Mouse (Mus musculus) neural tube, embryonic 14.5 days (tissue): ENCODE measurements at regions not wholly inside any gene's neighbourhood (a gene's known extent, or its start where the extent isn't known, plus 50 kb on each side); places are given as distances from the start of the nearest gene placed in this dataset.

Source experiments
- ATAC-seq: fragments of 200-750 bp; cut with Nextera tagmentation; 2 replicates; pipeline ENCODE4 v1.8.0; 2017; ENCODE audit warnings: low read depth, mild to moderate bottlenecking, moderate TSS enrichment, moderate library complexity
- H3K27ac ChIP-seq: fragments of 300-500 bp; sonication (generic); 2 replicates; pipeline ENCODE4 v1.5.1; 2014; ENCODE audit warnings: low read depth, mild to moderate bottlenecking, control low read depth, low read length, moderate library complexity, mixed read lengths
- H3K27me3 ChIP-seq: fragments of 300-500 bp; sonication (generic); 2 replicates; pipeline ENCODE4 v1.6.1; 2014; ENCODE audit warnings: low read length; ENCODE audit not compliant: control insufficient read depth, insufficient read depth
- H3K36me3 ChIP-seq: fragments of 300-500 bp; sonication (generic); 2 replicates; pipeline ENCODE4 v1.6.1; 2014; ENCODE audit warnings: low read length, mixed read lengths; ENCODE audit not compliant: control insufficient read depth, insufficient read depth
- H3K4me1 ChIP-seq: fragments of 300-500 bp; sonication (generic); 2 replicates; pipeline ENCODE4 v1.6.1; 2014; ENCODE audit warnings: low read length; ENCODE audit not compliant: control insufficient read depth, insufficient read depth
- H3K4me2 ChIP-seq: fragments of 300-500 bp; sonication (generic); 2 replicates; pipeline ENCODE4 v1.6.1; 2014; ENCODE audit warnings: mild to moderate bottlenecking, low read depth, low read length, control low read depth
- H3K4me3 ChIP-seq: fragments of 300-500 bp; sonication (generic); 2 replicates; pipeline ENCODE4 v1.5.1; 2014; ENCODE audit warnings: low read depth, low read length, control low read depth, mixed read lengths
- H3K9ac ChIP-seq: fragments of 300-500 bp; sonication (generic); replicated peaks from 2 replicates; pipeline ENCODE4 v1.6.1; 2014; ENCODE audit warnings: low read depth, mild to moderate bottlenecking, control low read depth, low read length, mixed read lengths
- H3K9me3 ChIP-seq: fragments of 300-500 bp; sonication (generic); 2 replicates; pipeline ENCODE4 v1.6.1; 2016; ENCODE audit warnings: low read length; ENCODE audit not compliant: control insufficient read depth
- WGBS: fragments of 180-500 bp; shearing (Covaris S2); extraction: QIAGEN DNeasy Blood & Tissue Kit; methylation state at CpG from one replicate; pipeline ENCODE4 v1.1.7; 2014; 5-methylcytosine and 5-hydroxymethylcytosine counted together

- H3K4me3 ChIP-seq = no peak overlapping the region
- H3K4me2 ChIP-seq = no peak overlapping the region
- ATAC-seq = no peak
- no peaks in the 10 kb centered on the region for H3K4me1 ChIP-seq
- 69% methylated on average over 7 of the region's 7 CpGs for WGBS
- H3K27ac ChIP-seq = no peak overlapping the region
- H3K9me3 ChIP-seq = no peaks in the 10 kb centered on the region
- H3K36me3 ChIP-seq = no peaks in the 10 kb centered on the region
- no peaks in the 10 kb centered on the region for H3K27me3 ChIP-seq
- H3K9ac ChIP-seq = no peak overlapping the region
Observed at GRCm38 (mm10) chr15:93100837-93101236, 174.1 kb downstream of the Gxylt1 start.

GRCm38 (mm10) chr15:93099840-93100239 is 175.1 kb downstream of the Gxylt1 start:
- Histone ChIP-seq H3K27me3 (no peaks in the 10 kb centered on the region), H3K27ac (no peak overlapping the region), H3K36me3 (no peaks in the 10 kb centered on the region), H3K4me1 (no peaks in the 10 kb centered on the region), H3K9ac (no peak overlapping the region), H3K4me3 (no peak overlapping the region), H3K4me2 (no peak overlapping the region), H3K9me3 (no peaks in the 10 kb centered on the region)
- WGBS = 78% methylated on average over 3 of the region's 3 CpGs
- no peak for ATAC-seq

DNA sequence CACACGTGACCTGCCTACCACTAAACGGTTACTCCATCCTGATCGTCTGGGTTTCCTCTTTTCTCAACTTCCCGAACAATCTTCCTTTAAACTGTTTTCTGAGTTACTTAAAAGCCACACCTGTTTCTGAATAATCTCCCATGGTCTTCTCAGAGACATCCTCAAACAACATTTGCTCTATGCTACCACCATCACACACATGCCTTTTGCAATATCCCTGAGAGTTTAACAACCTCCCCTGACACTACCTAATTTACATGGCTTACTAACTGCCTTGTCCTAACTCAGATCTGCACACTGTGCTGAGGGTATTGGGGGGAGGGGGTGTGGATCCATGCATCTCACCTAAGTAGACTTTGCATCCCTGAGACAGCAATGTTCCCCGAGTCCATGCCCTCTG is 178.6 kb downstream of the Gxylt1 start:
- Histone ChIP-seq H3K36me3 (no peaks in the 10 kb centered on the region), H3K27me3 (no peaks in the 10 kb centered on the region), H3K4me2 (no peak overlapping the region), H3K27ac (no peak overlapping the region), H3K9me3 (no peaks in the 10 kb centered on the region), H3K4me3 (no peak overlapping the region), H3K9ac (no peak overlapping the region), H3K4me1 (no peaks in the 10 kb centered on the region)
- WGBS = 91% methylated on average over 5 of the region's 5 CpGs
- ATAC-seq = no peak

DNA sequence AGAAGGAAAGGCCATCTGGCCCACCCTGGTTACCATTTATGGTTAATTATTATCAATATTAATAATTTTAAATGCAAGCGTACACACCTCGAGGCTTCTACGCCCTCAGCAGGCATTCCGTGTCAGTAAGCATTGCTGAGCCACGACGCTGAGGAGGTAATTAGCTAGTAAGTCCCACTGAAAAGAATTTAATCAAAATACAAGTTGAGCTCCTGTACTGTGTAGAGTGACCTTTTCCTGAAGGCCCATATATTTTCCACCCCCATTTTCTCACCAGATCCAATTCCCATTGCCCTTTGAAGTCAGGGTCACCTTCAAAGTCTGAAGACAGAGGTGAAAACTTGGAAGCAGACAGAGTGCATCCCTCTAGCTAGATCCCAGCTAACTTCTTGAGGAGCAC is 179.8 kb downstream of the Gxylt1 start:
- H3K36me3 ChIP-seq = no peaks in the 10 kb centered on the region
- H3K9me3 ChIP-seq = no peaks in the 10 kb centered on the region
- WGBS = 78% methylated on average over 6 of the region's 6 CpGs
- no peaks in the 10 kb centered on the region for H3K4me1 ChIP-seq
- no peak for ATAC-seq
- H3K27me3 ChIP-seq = no peaks in the 10 kb centered on the region
- H3K4me3 ChIP-seq = no peak overlapping the region
- no peak overlapping the region for H3K4me2 ChIP-seq
- no peak overlapping the region for H3K9ac ChIP-seq
- H3K27ac ChIP-seq = no peak overlapping the region

- Histone ChIP-seq H3K9ac (no peak overlapping the region), H3K4me3 (no peak overlapping the region), H3K27ac (no peak overlapping the region), H3K36me3 (no peaks in the 10 kb centered on the region), H3K9me3 (no peaks in the 10 kb centered on the region), H3K4me2 (no peak overlapping the region), H3K27me3 (no peaks in the 10 kb centered on the region), H3K4me1 (no peaks in the 10 kb centered on the region)
- WGBS = 70% methylated on average over 23 of the region's 23 CpGs
- ATAC-seq = no peak
Observed at GRCm38 (mm10) chr15:93094202-93095135, 180.5 kb downstream of the Gxylt1 start.

GRCm38 (mm10) chr15:93091396-93091795 is 183.6 kb downstream of the Gxylt1 start:
- no peaks in the 10 kb centered on the region for H3K9me3 ChIP-seq
- no peak for ATAC-seq
- H3K27ac ChIP-seq = no peak overlapping the region
- H3K9ac ChIP-seq = no peak overlapping the region
- no peak overlapping the region for H3K4me2 ChIP-seq
- 65% methylated on average over 2 of the region's 2 CpGs for WGBS
- no peak overlapping the region for H3K4me3 ChIP-seq
- H3K36me3 ChIP-seq = no peaks in the 10 kb centered on the region
- H3K27me3 ChIP-seq = no peaks in the 10 kb centered on the region
- no peaks in the 10 kb centered on the region for H3K4me1 ChIP-seq

GRCm38 (mm10) chr15:93089347-93089746 is 185.6 kb downstream of the Gxylt1 start:
- Histone ChIP-seq H3K4me3 (no peak overlapping the region), H3K36me3 (no peaks in the 10 kb centered on the region), H3K27me3 (no peaks in the 10 kb centered on the region), H3K4me2 (no peak overlapping the region), H3K4me1 (no peaks in the 10 kb centered on the region), H3K9me3 (no peaks in the 10 kb centered on the region), H3K9ac (no peak overlapping the region), H3K27ac (no peak overlapping the region)
- WGBS = 28% methylated on average over 13 of the region's 13 CpGs
- no peak for ATAC-seq

- no peaks in the 10 kb centered on the region for H3K36me3 ChIP-seq
- no peaks in the 10 kb centered on the region for H3K4me1 ChIP-seq
- H3K4me3 ChIP-seq = no peak overlapping the region
- no peak overlapping the region for H3K4me2 ChIP-seq
- H3K27me3 ChIP-seq = no peaks in the 10 kb centered on the region
- no peak overlapping the region for H3K9ac ChIP-seq
- ATAC-seq = no peak
- 39% methylated on average over 14 of the region's 14 CpGs for WGBS
- H3K27ac ChIP-seq = no peak overlapping the region
- no peaks in the 10 kb centered on the region for H3K9me3 ChIP-seq
Observed at GRCm38 (mm10) chr15:93084967-93085617, 189.9 kb downstream of the Gxylt1 start.

GRCm38 (mm10) chr15:93074070-93074469 is 200.9 kb downstream of the Gxylt1 start:
- 68% methylated on average over 6 of the region's 6 CpGs for WGBS
- no peaks in the 10 kb centered on the region for H3K36me3 ChIP-seq
- no peak overlapping the region for H3K27ac ChIP-seq
- H3K4me2 ChIP-seq = no peak overlapping the region
- no peaks in the 10 kb centered on the region for H3K27me3 ChIP-seq
- no peak overlapping the region for H3K4me3 ChIP-seq
- no peaks in the 10 kb centered on the region for H3K9me3 ChIP-seq
- no peak overlapping the region for H3K9ac ChIP-seq
- no peaks in the 10 kb centered on the region for H3K4me1 ChIP-seq
- ATAC-seq = no peak
